Mouse (Mus musculus) CH12.LX (cell line): Measurements from ENCODE around the gene Lmntd2. TPM values are rescaled to one million over a fixed set of nuclear protein-coding genes. Genes with fewer than 3 reads are reported as not detected.

Source experiments
- DNase-seq: peaks from one replicate; pipeline ENCODE4 v3.0.0-alpha.2; 2013; ENCODE audit errors: extremely low read depth
- H3K27ac ChIP-seq: 2 replicates; pipeline ENCODE4 v1.5.1; 2012; ENCODE audit warnings: low read depth, mild to moderate bottlenecking, control low read depth, moderate library complexity; ENCODE audit not compliant: insufficient read depth
- H3K27me3 ChIP-seq: replicated peaks from 2 replicates; pipeline ENCODE3; 2012; ENCODE audit warnings: inconsistent platforms
- H3K36me3 ChIP-seq, 2 experiments: replicated peaks in 1 of 2; 2 replicates each; pipeline versions ENCODE3 to v1.6.1; 2012; ENCODE audit warnings: inconsistent platforms in 1 of 2, low read length in 1 of 2, mild to moderate bottlenecking in 1 of 2, mixed read lengths in 1 of 2, moderate library complexity in 1 of 2; ENCODE audit not compliant: control insufficient read depth in 1 of 2, insufficient read depth in 1 of 2
- H3K4me1 ChIP-seq, 2 experiments: 2 replicates each; pipeline ENCODE4 v1.6.1; 2012; ENCODE audit warnings: inconsistent platforms in 1 of 2, moderate library complexity in 1 of 2; ENCODE audit not compliant: insufficient read depth in 2 of 2, control insufficient read depth in 1 of 2
- H3K4me2 ChIP-seq: 2 replicates; pipeline ENCODE4 v1.6.1; 2012; ENCODE audit warnings: low read depth, mild to moderate bottlenecking, control low read depth; ENCODE audit not compliant: poor library complexity, insufficient read depth, severe bottlenecking
- H3K4me3 ChIP-seq, 3 experiments: fragments of 150-350 bp in 1 of 3; sonication (generic) in 1 of 3; replicated peaks in 1 of 3; 2 replicates each; pipeline versions ENCODE3 to v1.5.1; 2011 to 2012; ENCODE audit warnings: low read depth in 2 of 3, low read length in 2 of 3, mild to moderate bottlenecking in 2 of 3, moderate library complexity in 2 of 3, control low read depth in 1 of 3, improper control_type of control experiment in 1 of 3, inconsistent platforms in 1 of 3, mixed read lengths in 1 of 3; ENCODE audit not compliant: poor library complexity in 1 of 3
- H3K79me2 ChIP-seq: replicated peaks from 2 replicates; pipeline ENCODE4 v1.6.1; 2012; ENCODE audit warnings: mild to moderate bottlenecking, moderate library complexity; ENCODE audit not compliant: control insufficient read depth, poor library complexity, insufficient read depth, severe bottlenecking; ENCODE audit errors: extremely low read depth
- H3K9ac ChIP-seq: 2 replicates; pipeline ENCODE4 v1.6.1; 2012; ENCODE audit warnings: low read depth, mild to moderate bottlenecking, control low read depth, moderate library complexity; ENCODE audit not compliant: insufficient read depth
- H3K9me3 ChIP-seq: replicated peaks from 2 replicates; pipeline ENCODE3; 2012; ENCODE audit warnings: low read length, inconsistent platforms, mixed read lengths
- BHLHE40 ChIP-seq: IDR thresholded peaks from 2 replicates; pipeline ENCODE4 v1.6.1; 2011; ENCODE audit warnings: mild to moderate bottlenecking, low read depth, low read length, improper control_type of control experiment
- CHD1 ChIP-seq: IDR thresholded peaks from 2 replicates; pipeline ENCODE4 v1.6.1; 2012; ENCODE audit warnings: low read depth, low read length, improper control_type of control experiment, inconsistent platforms
- CHD2 ChIP-seq: IDR thresholded peaks from 2 replicates; pipeline ENCODE4 v1.6.1; 2011; ENCODE audit warnings: low read length, improper control_type of control experiment
- E2F4 ChIP-seq: IDR thresholded peaks from 2 replicates; pipeline ENCODE4 v1.6.1; 2011; ENCODE audit warnings: low read depth, low read length, improper control_type of control experiment; ENCODE audit not compliant: insufficient replicate concordance
- ELF1 ChIP-seq: IDR thresholded peaks from 2 replicates; pipeline ENCODE4 v1.6.1; 2014; ENCODE audit warnings: low read depth, mild to moderate bottlenecking, inconsistent platforms, low read length, improper control_type of control experiment
- EP300 ChIP-seq: IDR thresholded peaks from 2 replicates; pipeline ENCODE4 v1.6.1; 2011; ENCODE audit warnings: low read length, improper control_type of control experiment
- GABPA ChIP-seq: IDR thresholded peaks from 2 replicates; pipeline ENCODE4 v1.6.1; 2012; ENCODE audit warnings: low read depth, low read length, improper control_type of control experiment, inconsistent platforms; ENCODE audit not compliant: insufficient replicate concordance
- IRF4 ChIP-seq: IDR thresholded peaks from 2 replicates; pipeline ENCODE4 v1.6.1; 2014; ENCODE audit warnings: low read depth, mild to moderate bottlenecking, inconsistent platforms, low read length, improper control_type of control experiment
- MAX ChIP-seq: IDR thresholded peaks from 2 replicates; pipeline ENCODE4 v1.6.1; 2011; ENCODE audit warnings: low read length, improper control_type of control experiment
- MAZ ChIP-seq: IDR thresholded peaks from 2 replicates; pipeline ENCODE4 v1.6.1; 2012; ENCODE audit warnings: low read depth, mild to moderate bottlenecking, inconsistent platforms, low read length, improper control_type of control experiment, moderate library complexity
- MEF2A ChIP-seq: IDR thresholded peaks from 2 replicates; pipeline ENCODE4 v1.6.1; 2014; ENCODE audit warnings: low read depth, mild to moderate bottlenecking, inconsistent platforms, low read length, improper control_type of control experiment, borderline replicate concordance
- MYC ChIP-seq: IDR thresholded peaks from 2 replicates; pipeline ENCODE4 v1.6.1; 2011; ENCODE audit warnings: low read depth, mild to moderate bottlenecking, improper control_type of control experiment, low read length
- POLR2A ChIP-seq: IDR thresholded peaks from 2 replicates; pipeline ENCODE4 v1.6.1; 2011; ENCODE audit warnings: low read depth, mild to moderate bottlenecking, improper control_type of control experiment, low read length
- RAD21 ChIP-seq: IDR thresholded peaks from 2 replicates; pipeline ENCODE4 v1.6.1; 2011; ENCODE audit warnings: low read depth, mild to moderate bottlenecking, low read length, improper control_type of control experiment, moderate library complexity
- SIN3A ChIP-seq: IDR thresholded peaks from 2 replicates; pipeline ENCODE4 v1.6.1; 2012; ENCODE audit warnings: low read length, improper control_type of control experiment, inconsistent platforms
- SMC3 ChIP-seq: IDR thresholded peaks from 2 replicates; pipeline ENCODE4 v1.6.1; 2011; ENCODE audit warnings: low read depth, low read length, improper control_type of control experiment
- TCF12 ChIP-seq: IDR thresholded peaks from 2 replicates; pipeline ENCODE4 v1.6.1; 2014; ENCODE audit warnings: low read depth, mild to moderate bottlenecking, inconsistent platforms, low read length, improper control_type of control experiment
- UBTF ChIP-seq: IDR thresholded peaks from 2 replicates; pipeline ENCODE4 v1.6.1; 2012; ENCODE audit warnings: low read depth, mild to moderate bottlenecking, inconsistent platforms, low read length, improper control_type of control experiment, moderate library complexity
- USF2 ChIP-seq: conservative IDR thresholded peaks from 2 replicates; pipeline ENCODE4 v1.6.1; 2011; ENCODE audit warnings: low read depth, low read length, improper control_type of control experiment
- ZC3H11A ChIP-seq: IDR thresholded peaks from 2 replicates; pipeline ENCODE4 v1.6.1; 2012; ENCODE audit warnings: low read depth, mild to moderate bottlenecking, inconsistent platforms, low read length, improper control_type of control experiment
- ZKSCAN1 ChIP-seq: IDR thresholded peaks from 2 replicates; pipeline ENCODE4 v1.6.1; 2012; ENCODE audit warnings: low read depth, inconsistent platforms, low read length, improper control_type of control experiment, borderline replicate concordance
- ZMIZ1 ChIP-seq: IDR thresholded peaks from 2 replicates; pipeline ENCODE4 v1.6.1; 2012; ENCODE audit warnings: low read depth, mild to moderate bottlenecking, inconsistent platforms, low read length, improper control_type of control experiment
- dilution Hi-C: fragments of 300-500 bp; cut with MboI; formaldehyde crosslinking; loops from 2 replicates; pipeline ENCODE4 v1.14.3; 2020; ENCODE audit warnings: low sequenced_read_pairs; ENCODE audit not compliant: extremely low pct_unique_long_range_greater_than_20kb, extremely low pct_ligation_motif_present
- in situ Hi-C: fragments of 300-500 bp; cut with MboI; formaldehyde crosslinking; loops from 3 replicates; pipeline ENCODE4 v1.14.3; 2019; ENCODE audit warnings: low sequenced_read_pairs, low pct_ligation_motif_present, low pct_unique_long_range_greater_than_20kb, mixed read lengths
- polyA plus RNA-seq: library from polyadenylated mRNA; unstranded; fragments of >175 nt; gene quantifications from 2 replicates; pipeline ENCODE4 v1.2.1, GENCODE M21; 2012; ENCODE audit warnings: low read depth; ENCODE audit not compliant: insufficient read length
- total RNA-seq, 2 experiments: library from RNA; depleted of rRNA; stranded (reverse); fragments of 300-350 nt in 1 of 2; fragments of >200 nt in 1 of 2; gene quantifications; 2 replicates each; pipeline ENCODE4 v1.2.3; 2012 to 2014

Lmntd2 gene
- total and polyA plus RNA-seq, 3 experiments: 0.89 to 1.1 (median 0.97) TPM

- Histone ChIP-seq H3K4me3 (no peak overlapping the region), H3K27me3 (peaks cover 44% of the 10 kb centered on the region), H3K36me3 (no peaks in the 10 kb centered on the region), H3K4me2 (no peak overlapping the region), H3K79me2 (no peaks in the 10 kb centered on the region), H3K9me3 (no peaks in the 10 kb centered on the region), H3K27ac (no peak overlapping the region), H3K9ac (no peak overlapping the region), H3K4me1 (peaks cover 3 to 5% of the 10 kb centered on the region in 2 experiments)
- dilution Hi-C loops: no loop called here
- in situ Hi-C loops: no loop called here
- TF ChIP-seq EP300 (no peak), ZC3H11A (no peak), TCF12 (no peak), ELF1 (no peak), CHD2 (no peak), ZKSCAN1 (no peak), MEF2A (no peak), BHLHE40 (no peak), SIN3A (no peak), CHD1 (no peak), UBTF (no peak)
- DNase-seq: no peak
Observed at GRCm38 (mm10) chr7:141210137-141210536, 3.7 kb downstream of the Lmntd2 start.

GRCm38 (mm10) chr7:141209526-141209925 is 4.4 kb downstream of the Lmntd2 start:
- in situ Hi-C loops: no loop called here

More at GRCm38 (mm10) chr7:141209526-141209925, 4.4 kb downstream of the Lmntd2 start:
- no peaks in the 10 kb centered on the region for H3K9me3 ChIP-seq
- H3K79me2 ChIP-seq: no peaks in the 10 kb centered on the region
- 0 out of 4 replicates have a peak, but pooled peaks cover 0 to under 1% of the 10 kb centered on the region in 2 experiments for H3K4me1 ChIP-seq
- DNase-seq: no peak
- H3K4me3 ChIP-seq: no peak overlapping the region
- no peak overlapping the region for H3K27ac ChIP-seq
- H3K27me3 ChIP-seq: peaks cover 44% of the 10 kb centered on the region
- TF ChIP-seq SMC3: no peak
- TF ChIP-seq USF2: no peak
- no peak for TF ChIP-seq ELF1
- no peak for TF ChIP-seq MAX
- TF ChIP-seq POLR2A: no peak
- TF ChIP-seq GABPA: no peak
- no peak for TF ChIP-seq IRF4
- TF ChIP-seq E2F4: no peak
- TF ChIP-seq CHD1: no peak
- TF ChIP-seq CHD2: no peak
- no peak for TF ChIP-seq MAZ
- no peak for TF ChIP-seq RAD21
- TF ChIP-seq MYC: no peak
- no peak for TF ChIP-seq ZMIZ1
- H3K9ac ChIP-seq: no peak overlapping the region
- H3K4me2 ChIP-seq: no peak overlapping the region
- dilution Hi-C loops: no loop called here
- no peaks in the 10 kb centered on the region for H3K36me3 ChIP-seq
